Mouse (Mus musculus): ENCODE results near the gene Srpr.

- no peak for TF ChIP-seq CTCF (IDR thresholded peaks at IDR 0.05; ENCODE audit: low read depth, low read length)
- no peak for TF ChIP-seq POLR2A (IDR thresholded peaks at IDR 0.05; ENCODE audit: borderline replicate concordance, low read depth, low read length)
Measured at GRCm38 (mm10) chr9:35264509-35264908, 64.5 kb downstream of the Srpr start.

Measured in bone marrow macrophage, adult 2 months (primary cell).